Mouse (Mus musculus) kidney, adult 2 months (tissue): Measurements from ENCODE around the gene Ccdc162.

Source experiments
- CTCF ChIP-seq: fragments of 200-500 bp; conservative IDR thresholded peaks from 2 replicates; pipeline ENCODE4 v1.5.1; 2011; ENCODE audit warnings: low read depth, mild to moderate bottlenecking, control low read depth, low read length, moderate library complexity, mixed read lengths; ENCODE audit not compliant: insufficient read depth, insufficient read length
- POLR2A ChIP-seq: fragments of 200-500 bp; IDR thresholded peaks from one replicate; pipeline ENCODE4 v1.6.1; 2011; ENCODE audit warnings: low read depth, low read length, control low read depth

- no peak for TF ChIP-seq CTCF
- TF ChIP-seq POLR2A: no peak
Measured at GRCm38 (mm10) chr10:41670196-41670595, 46.2 kb downstream of the Ccdc162 start.
